Mouse (Mus musculus): ENCODE data around the gene Agrp.
"Not testable (repeated sequence)": the region's sequence is repeated elsewhere in the genome, so short reads cannot be mapped to it uniquely, and the experiment has no call there.

The Agrp gene

DNA sequence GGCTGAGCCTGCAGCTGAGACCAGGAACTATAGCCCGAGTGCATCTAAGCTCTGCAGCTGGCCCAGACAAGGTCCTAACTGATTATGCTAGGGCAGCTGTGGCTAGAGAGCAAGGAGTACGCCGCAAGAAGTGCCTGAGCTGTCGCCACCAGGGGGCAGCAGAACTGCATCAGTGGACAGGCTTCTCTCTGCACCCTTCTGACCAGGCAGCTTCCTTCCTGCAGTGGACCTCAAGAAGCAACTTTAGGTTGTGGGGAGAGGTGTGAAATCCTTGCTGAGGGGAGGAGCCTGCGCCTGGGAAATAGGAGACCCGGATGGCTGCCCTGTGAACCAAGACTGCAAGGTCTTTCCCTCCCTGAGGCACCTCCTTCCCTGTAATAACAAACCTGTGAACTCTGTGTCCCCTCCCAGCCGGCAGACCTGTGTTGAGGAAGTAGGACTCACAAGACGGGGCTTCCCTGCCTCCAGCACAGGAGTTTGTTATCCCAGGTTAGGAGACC lies 14.7 kb downstream of the Agrp start:
- peak; percentile 73 for DNase-seq (ENCODE audit: low read depth)

- no peak for DNase-seq (ENCODE audit: low read depth)
Measured at GRCm38 (mm10) chr8:105621841-105622240, 15.4 kb downstream of the Agrp start.

DNA sequence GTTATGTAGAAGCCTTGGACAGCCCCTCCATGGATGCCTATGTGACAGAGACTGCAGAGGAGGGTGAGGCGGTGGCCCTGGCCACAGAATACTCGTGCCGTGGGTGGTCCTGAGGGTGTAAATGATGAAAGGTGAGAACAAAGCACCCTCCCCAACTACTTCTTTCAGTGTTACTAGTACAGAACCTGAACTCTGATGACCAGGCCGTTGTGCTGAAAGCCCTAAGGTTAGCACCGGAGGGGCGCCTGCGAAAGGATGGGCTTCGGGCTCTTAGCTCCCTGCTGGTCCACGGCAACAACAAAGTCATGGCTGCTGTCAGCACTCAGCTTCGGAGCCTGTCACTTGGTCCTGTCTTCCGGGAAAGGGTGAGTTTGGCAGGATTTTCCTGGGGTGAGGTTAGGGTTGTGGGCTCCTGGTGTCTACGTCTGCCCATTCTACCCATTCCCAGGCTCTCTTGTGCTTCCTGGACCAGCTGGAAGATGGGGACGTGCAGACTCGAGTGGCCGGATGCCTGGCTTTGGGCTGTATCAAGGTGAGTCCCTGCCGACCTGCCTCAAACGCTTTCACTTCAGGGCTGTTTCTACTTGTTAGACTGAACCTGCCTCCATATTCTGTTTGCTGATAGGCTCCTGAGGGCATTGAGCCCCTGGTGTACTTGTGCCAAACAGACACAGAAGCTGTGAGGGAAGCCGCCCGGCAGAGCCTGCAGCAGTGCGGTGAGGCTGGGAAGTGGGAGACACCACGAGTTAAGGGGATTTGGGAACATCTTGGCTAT lies 16.1 kb downstream of the Agrp start:
- no peak for DNase-seq (ENCODE audit: low read depth)

DNA sequence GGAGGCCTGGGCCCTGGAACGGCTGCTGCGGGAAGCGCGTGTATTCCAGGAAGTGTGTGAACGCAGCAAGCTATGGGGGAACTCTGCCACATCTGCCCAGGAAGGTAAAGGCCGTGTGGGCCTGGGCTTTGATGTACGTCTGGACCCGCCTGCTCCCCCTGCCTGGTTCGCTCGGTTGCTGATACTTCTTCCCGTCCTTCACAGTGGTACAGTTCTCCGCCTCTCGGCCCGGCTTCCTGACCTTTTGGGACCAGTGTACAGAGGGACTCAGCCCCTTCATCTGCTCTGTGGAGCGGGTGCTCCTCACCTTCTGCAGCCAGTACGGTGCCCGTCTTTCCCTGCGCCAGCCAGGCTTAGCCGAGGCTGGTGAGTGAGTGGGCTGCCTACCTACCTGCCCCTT lies 17.0 kb downstream of the Agrp start:
- no peak for DNase-seq (ENCODE audit: low read depth)

- DNase-seq (ENCODE audit: low read depth): no peak
Measured at GRCm38 (mm10) chr8:105618892-105619591, 18.2 kb downstream of the Agrp start.

GRCm38 (mm10) chr8:105618279-105618634 lies 18.9 kb downstream of the Agrp start:
- no peak for DNase-seq (ENCODE audit: low read depth)

- no peak for DNase-seq (ENCODE audit: low read depth)
Measured at GRCm38 (mm10) chr8:105617451-105618278, 19.5 kb downstream of the Agrp start.

DNA sequence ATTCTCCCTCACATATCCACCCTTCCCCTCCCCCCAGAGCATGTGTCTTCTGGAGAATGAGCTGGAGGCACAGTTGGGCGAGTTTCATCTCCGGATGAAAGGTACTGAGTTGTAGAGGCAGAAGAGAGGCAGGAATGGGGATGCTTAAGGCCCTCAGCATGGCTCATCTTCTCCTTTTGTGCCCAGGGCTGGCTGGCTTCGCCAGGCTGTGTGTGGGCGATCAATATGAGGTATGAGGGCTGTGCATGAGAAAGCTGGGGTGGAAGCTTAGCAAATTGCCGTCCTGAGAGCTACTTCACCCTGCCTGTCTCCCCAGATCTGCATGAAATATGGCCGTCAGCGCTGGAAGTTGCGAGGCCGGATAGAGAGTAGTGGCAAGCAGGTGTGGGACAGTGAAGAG lies 21.3 kb downstream of the Agrp start:
- no peak for DNase-seq (ENCODE audit: low read depth)

GRCm38 (mm10) chr8:105613830-105614511 lies 23.2 kb downstream of the Agrp start:
- no peak for DNase-seq (ENCODE audit: low read depth)

DNA sequence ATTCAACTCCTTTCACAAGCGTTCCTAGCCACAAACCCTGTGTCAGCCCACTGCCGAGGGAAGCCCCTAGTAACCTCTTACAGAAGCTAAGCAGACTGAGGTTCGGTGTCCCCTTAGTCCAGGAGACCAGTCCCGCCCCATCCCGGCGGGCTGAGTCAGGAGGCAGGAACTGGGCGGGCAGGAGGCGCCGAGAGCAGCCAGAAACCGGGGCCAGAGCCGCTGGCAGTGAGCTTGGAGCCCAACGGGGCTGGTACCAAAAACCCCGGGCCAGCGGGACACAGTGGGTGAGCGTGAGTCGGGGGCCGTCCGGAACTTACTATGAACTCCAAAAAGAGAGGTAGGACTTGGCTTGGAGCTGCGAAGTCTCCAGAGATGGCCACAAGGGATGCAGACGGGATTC lies 24.2 kb downstream of the Agrp start:
- no peak for DNase-seq (ENCODE audit: low read depth)

DNA sequence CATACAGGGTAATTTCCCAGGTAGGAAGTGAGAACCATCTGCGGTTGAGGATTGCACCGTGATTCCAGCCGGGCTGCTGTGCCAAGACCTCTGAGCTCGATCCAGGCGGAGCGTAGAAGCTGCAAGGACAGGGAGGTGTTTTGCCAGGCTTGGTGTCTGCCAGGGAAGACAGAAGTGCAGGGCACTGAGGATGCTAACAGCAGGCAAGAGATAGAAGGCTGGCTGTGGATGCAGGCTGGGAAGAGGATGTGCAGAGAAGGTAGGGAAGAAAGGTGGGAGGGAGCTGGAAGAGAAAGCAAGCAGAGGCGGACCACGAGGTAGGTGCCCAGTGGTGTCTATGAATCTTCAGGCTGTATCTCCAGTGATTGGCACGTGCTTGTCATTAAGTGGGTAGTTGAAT lies 25.4 kb downstream of the Agrp start:
- DNase-seq (ENCODE audit: low read depth): no peak

- no peak for DNase-seq (ENCODE audit: low read depth)
Measured at GRCm38 (mm10) chr8:105609771-105610170, 27.4 kb downstream of the Agrp start.

DNA sequence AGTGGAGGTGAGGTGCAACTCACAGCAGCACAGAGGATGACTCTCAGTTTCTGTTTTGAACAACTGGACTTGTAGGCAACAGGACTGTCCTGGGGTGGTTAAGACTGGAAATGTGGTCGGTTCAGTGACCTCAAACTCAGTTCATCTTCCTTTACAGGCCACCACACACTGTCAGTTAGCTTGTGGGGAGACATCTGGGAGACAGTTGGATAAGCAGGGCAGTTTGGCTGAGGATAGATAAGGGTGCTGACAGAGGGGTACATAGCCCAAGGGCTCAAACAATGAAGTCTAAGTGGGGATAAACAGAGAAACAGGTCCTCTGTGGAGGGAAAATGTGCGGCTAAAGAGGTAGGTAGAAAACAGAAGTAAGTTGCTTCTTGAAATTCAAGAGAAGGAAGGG lies 27.8 kb downstream of the Agrp start:
- no peak for DNase-seq (ENCODE audit: low read depth)

DNA sequence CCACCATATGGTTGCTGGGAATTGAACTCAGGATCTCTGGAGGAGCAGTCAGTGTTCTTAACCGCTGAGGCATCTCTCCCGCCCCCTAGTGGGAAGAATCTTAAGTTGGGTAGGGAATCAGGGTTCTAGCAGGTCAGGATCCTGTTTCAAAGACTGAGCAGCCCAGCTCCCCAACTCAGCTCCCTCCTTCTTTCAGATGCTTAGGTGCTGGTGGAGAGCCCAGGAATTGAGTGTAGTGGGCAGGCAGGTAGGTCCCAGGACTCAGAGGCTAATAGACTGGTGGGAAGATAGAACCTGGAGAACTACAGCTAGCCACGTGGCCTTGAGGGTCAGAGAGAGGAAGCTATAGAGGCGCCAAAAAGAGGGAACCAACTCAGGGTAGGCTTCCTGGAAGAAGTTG lies 29.5 kb downstream of the Agrp start:
- no peak for DNase-seq (ENCODE audit: low read depth)

GRCm38 (mm10) chr8:105607062-105607461 lies 30.1 kb downstream of the Agrp start:
- no peak for DNase-seq (ENCODE audit: low read depth)

DNA sequence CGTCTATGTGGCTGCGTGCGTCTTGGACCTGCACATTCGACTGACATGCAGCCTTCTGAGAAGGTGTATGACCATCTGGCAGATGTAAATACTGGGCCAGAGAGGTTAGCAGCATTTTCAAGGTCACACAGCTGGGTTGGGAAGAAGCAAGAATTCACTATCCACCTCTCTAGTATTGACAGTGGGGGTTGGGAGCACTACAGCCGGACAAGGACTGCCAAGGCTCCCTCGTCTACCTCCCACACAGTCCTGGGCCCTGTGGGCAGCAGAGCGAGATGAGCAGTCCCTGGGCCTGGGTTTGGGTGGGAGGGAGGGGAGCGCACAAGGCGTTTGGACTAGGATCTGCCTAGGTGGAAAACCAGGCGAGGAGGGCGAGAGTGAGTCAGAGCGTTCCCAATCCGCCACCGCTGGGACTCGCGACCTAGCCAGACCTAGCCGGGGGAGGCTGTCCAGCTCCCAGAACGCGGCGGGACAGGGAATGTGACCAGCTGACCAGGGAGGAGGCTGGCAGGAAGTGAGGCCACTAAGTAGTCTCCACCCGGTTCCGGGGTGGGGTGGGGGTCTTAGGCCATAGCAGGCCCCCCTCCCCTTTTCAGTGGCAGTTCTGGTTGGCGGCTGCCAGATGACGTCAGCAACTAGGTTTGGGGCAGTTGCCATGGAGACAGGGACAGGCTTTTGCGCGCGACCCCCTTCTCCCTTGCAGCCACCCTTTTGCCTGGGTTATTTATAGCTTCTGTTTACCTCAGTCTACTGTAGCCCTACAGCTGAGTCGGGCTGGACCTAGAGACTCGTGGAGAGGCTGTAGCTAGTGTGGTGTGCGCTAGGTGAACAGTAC lies 30.8 kb downstream of the Agrp start:
- DNase-seq (ENCODE audit: low read depth): peak; percentile 64

DNA sequence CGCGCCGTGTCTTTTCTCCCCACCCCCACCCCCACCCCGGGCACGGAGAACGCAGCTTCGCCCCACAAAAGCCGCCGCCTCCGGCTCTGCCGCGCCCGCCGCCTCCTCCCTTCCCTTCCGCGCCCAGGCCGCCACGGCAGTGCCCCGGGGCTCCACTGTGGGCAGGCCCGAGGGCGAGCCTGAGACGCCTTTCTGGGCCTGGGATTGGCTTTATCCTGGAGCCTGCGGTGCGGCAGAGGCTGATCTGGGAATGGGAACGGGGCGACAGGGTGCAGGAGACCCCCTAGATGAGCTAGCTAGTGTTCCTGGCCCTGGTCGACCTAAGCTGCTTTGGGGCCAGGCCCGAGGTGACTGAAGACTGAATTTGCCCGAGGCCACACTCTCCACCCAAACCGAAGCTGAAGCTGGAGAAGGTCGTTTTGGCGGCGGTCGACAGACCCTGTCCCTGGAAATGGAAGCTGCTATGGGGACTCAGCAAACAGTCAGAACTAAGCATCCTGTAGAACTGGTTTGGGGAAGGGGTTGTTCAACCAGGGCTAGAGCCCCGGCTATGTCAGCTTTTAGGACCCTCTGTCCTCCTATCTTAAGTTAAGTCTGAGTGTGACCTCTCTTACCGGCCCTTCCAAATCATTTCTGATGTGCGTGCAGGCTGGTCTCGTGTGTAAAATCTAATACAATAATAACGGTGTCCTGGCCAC lies 31.6 kb downstream of the Agrp start:
- DNase-seq (ENCODE audit: low read depth): no peak

DNA sequence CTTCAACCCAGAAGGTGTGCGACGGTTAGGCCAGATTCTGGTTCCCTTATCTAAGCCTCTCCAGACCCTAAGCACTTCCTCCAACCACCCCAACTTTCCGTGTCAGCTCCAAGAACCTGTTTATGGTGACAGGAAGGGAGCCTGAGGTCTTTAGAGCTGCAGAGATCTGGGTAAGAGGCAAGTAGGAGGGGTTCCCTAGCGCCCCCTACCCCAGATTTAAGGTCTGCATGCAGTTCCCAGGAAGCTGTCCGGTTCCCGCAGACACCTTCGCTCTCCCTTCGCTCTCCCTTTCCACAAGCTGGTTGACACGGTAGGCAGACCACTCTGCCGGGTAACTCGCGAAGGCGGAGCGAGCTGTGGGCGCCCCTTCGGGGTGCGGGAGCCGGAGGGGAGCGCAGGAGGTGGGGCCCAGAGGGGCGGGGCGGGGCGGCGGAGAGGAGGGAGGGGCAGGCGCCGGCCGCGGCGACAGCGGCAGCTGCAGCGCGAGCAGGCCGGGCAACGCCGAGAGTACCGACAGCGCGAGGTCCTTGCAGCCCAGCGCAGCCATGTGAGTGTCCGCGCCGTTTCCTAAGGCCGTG lies 32.3 kb downstream of the Agrp start, which contains the start of gene Ripor1:
Ripor1 (plus strand) TSS at position 452 of the 578 bp plus-strand sequence.
- no peak for DNase-seq (ENCODE audit: low read depth)

DNA sequence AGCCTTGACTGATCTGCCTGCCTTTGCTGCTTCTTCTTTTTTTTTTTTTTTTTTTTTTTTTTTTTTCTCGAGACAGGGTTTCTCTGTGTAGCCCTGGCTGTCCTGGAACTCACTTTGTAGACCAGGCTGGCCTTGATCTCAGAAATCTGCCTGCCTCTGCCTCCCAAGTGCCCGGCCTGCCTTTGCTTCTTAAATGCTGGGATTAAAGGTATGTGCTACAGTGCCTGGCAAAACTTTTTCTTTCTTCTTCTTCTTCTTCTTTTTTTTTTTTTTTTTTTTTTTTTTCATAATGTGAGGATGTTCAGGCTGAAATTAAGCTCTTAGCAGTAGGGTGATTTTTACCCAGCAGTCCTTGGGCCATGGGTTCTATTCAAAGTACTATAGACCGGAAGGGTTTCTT lies 34.7 kb downstream of the Agrp start:
- not testable (repeated sequence) for DNase-seq (ENCODE audit: low read depth)

- no peak for DNase-seq (ENCODE audit: low read depth)
Measured at GRCm38 (mm10) chr8:105601301-105601700, 35.9 kb downstream of the Agrp start.
